Mouse (Mus musculus): ENCODE data around the gene Plcl1.

DNA sequence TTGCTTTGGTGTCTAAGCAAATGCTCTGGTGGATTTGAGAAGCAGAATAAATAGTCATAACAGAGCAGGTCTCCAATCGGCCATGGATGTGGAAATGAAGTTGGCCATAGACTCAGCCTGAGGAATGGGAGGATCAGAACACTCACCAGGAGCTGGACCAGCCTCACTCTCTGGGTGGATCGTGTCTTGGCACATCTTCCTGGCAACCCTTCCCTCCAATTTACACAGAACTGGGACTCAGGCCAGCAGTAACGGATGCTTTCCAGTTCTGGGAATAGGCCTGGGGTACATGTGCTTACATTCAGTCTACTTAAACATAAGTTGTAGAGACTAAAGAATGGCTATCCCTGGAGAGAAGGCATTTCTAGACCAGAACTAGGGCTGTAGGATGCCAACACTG lies 336.2 kb downstream of the Plcl1 start:
- TF ChIP-seq SIN3A (IDR thresholded peaks at IDR 0.05; ENCODE audit: low read length) = no peak
- TF ChIP-seq USF1 (IDR thresholded peaks at IDR 0.05; ENCODE audit: low read depth, low read length) = no peak
- TF ChIP-seq CTCF (conservative IDR thresholded peaks at IDR 0.05 in 1 of 2, IDR thresholded peaks at IDR 0.05 in 1 of 2; ENCODE audit: low read depth in 2 of 2, low read length in 2 of 2) = no peak
- no peak for TF ChIP-seq ELF1 (IDR thresholded peaks at IDR 0.05; ENCODE audit: low read depth, low read length)
- TF ChIP-seq RAD21 (IDR thresholded peaks at IDR 0.05; ENCODE audit: low read depth, low read length) = no peak
- no peak for TF ChIP-seq EP300 (IDR thresholded peaks at IDR 0.05; ENCODE audit: low read length)

Data from CH12.LX (cell line).